Mouse (Mus musculus): ENCODE results near the gene Cmss1. TPM values are rescaled to one million over a fixed set of nuclear protein-coding genes. Genes with fewer than 3 reads are reported as not detected.

Cmss1 gene
- polyA plus RNA-seq, 1 experiment from 2014 or later: 43.7 TPM

- WGBS: 91% methylated on average over 1 of the region's 1 CpGs
- H3K4me3 ChIP-seq: no peak overlapping the region
- no peaks in the 10 kb centered on the region for H3K27me3 ChIP-seq (ENCODE audit: insufficient read depth, poor library complexity, severe bottlenecking)
- DNase-seq (ENCODE audit: low spot score): no peak
- H3K27ac ChIP-seq: no peak overlapping the region
- peaks cover 15% of the 10 kb centered on the region for H3K36me3 ChIP-seq
- H3K9me3 ChIP-seq: no peaks in the 10 kb centered on the region
- peaks cover 5% of the 10 kb centered on the region; the same call in 1 of the 2 replicates for H3K4me1 ChIP-seq
These were observed 30.8 kb downstream of the Cmss1 start for GRCm38 (mm10) chr16:57575764-57576388.

- H3K4me1 ChIP-seq: no peaks in the 10 kb centered on the region
- DNase-seq (ENCODE audit: low spot score): no peak
- H3K27me3 ChIP-seq (ENCODE audit: insufficient read depth, poor library complexity, severe bottlenecking): no peaks in the 10 kb centered on the region
- peaks cover 29% of the 10 kb centered on the region for H3K36me3 ChIP-seq
- H3K9me3 ChIP-seq: no peaks in the 10 kb centered on the region
- H3K4me3 ChIP-seq: no peak overlapping the region
- no peak overlapping the region for H3K27ac ChIP-seq
- WGBS: 74% methylated on average over 1 of the region's 1 CpGs
These were observed 32.8 kb downstream of the Cmss1 start for GRCm38 (mm10) chr16:57573831-57574230.

GRCm38 (mm10) chr16:57570789-57571311 is 35.8 kb downstream of the Cmss1 start:
- 88% methylated on average over 5 of the region's 5 CpGs for WGBS
- Histone ChIP-seq H3K9me3 (no peaks in the 10 kb centered on the region), H3K4me1 (0 out of 2 replicates have a peak, but pooled peaks cover 3% of the 10 kb centered on the region), H3K27me3 (ENCODE audit: insufficient read depth, poor library complexity, severe bottlenecking) (no peaks in the 10 kb centered on the region), H3K36me3 (peaks cover 29% of the 10 kb centered on the region), H3K27ac (no peak overlapping the region), H3K4me3 (no peak overlapping the region)
- no peak for DNase-seq (ENCODE audit: low spot score)

GRCm38 (mm10) chr16:57568648-57569404 is 37.8 kb downstream of the Cmss1 start:
- DNase-seq (ENCODE audit: low spot score): no peak
- H3K27me3 ChIP-seq (ENCODE audit: insufficient read depth, poor library complexity, severe bottlenecking): no peaks in the 10 kb centered on the region
- 83% methylated on average over 7 of the region's 7 CpGs for WGBS
- peaks cover 29% of the 10 kb centered on the region for H3K36me3 ChIP-seq
- no peak overlapping the region for H3K4me3 ChIP-seq
- H3K27ac ChIP-seq: no peak overlapping the region
- H3K9me3 ChIP-seq: no peaks in the 10 kb centered on the region
- H3K4me1 ChIP-seq: 0 out of 2 replicates have a peak, but pooled peaks cover 3% of the 10 kb centered on the region

- Histone ChIP-seq H3K4me1 (peaks cover 7% of the 10 kb centered on the region; the same call in 1 of the 2 replicates), H3K27ac (no peak overlapping the region)
- 45% methylated on average over 3 of the region's 3 CpGs for WGBS
These were observed 40.4 kb downstream of the Cmss1 start for GRCm38 (mm10) chr16:57566215-57566614.

GRCm38 (mm10) chr16:57564807-57565206 is 41.9 kb downstream of the Cmss1 start:
- Histone ChIP-seq H3K36me3 (peaks cover 4% of the 10 kb centered on the region; the same call in 1 of the 2 replicates), H3K27ac (no peak overlapping the region), H3K27me3 (ENCODE audit: insufficient read depth, poor library complexity, severe bottlenecking) (no peaks in the 10 kb centered on the region), H3K4me3 (no peak overlapping the region), H3K9me3 (no peaks in the 10 kb centered on the region), H3K4me1 (peaks cover 7% of the 10 kb centered on the region; the same call in 1 of the 2 replicates)
- WGBS: 61% methylated on average over 1 of the region's 1 CpGs
- no peak for DNase-seq (ENCODE audit: low spot score)

More at GRCm38 (mm10) chr16:57566215-57566614, 40.4 kb downstream of the Cmss1 start:
- Histone ChIP-seq H3K9me3 (no peaks in the 10 kb centered on the region), H3K36me3 (peaks cover 18% of the 10 kb centered on the region), H3K4me3 (no peak overlapping the region), H3K27me3 (ENCODE audit: insufficient read depth, poor library complexity, severe bottlenecking) (no peaks in the 10 kb centered on the region)
- DNase-seq (ENCODE audit: low spot score): no peak

- peaks cover 7% of the 10 kb centered on the region; the same call in 1 of the 2 replicates for H3K4me1 ChIP-seq
- no peaks in the 10 kb centered on the region for H3K9me3 ChIP-seq
- no peak overlapping the region for H3K27ac ChIP-seq
- no peaks in the 10 kb centered on the region for H3K36me3 ChIP-seq
- DNase-seq (ENCODE audit: low spot score): no peak
- no peak overlapping the region for H3K4me3 ChIP-seq
- H3K27me3 ChIP-seq (ENCODE audit: insufficient read depth, poor library complexity, severe bottlenecking): no peaks in the 10 kb centered on the region
- WGBS: 63% methylated on average over 3 of the region's 3 CpGs
These were observed 43.2 kb downstream of the Cmss1 start for GRCm38 (mm10) chr16:57563453-57563852.

GRCm38 (mm10) chr16:57560185-57560584 is 46.5 kb downstream of the Cmss1 start:
- Histone ChIP-seq H3K9me3 (no peaks in the 10 kb centered on the region), H3K27me3 (ENCODE audit: insufficient read depth, poor library complexity, severe bottlenecking) (no peaks in the 10 kb centered on the region), H3K36me3 (no peaks in the 10 kb centered on the region), H3K27ac (no peak overlapping the region), H3K4me3 (no peak overlapping the region), H3K4me1 (peaks cover 3% of the 10 kb centered on the region; the same call in 1 of the 2 replicates)
- 90% methylated on average over 1 of the region's 1 CpGs for WGBS
- DNase-seq (ENCODE audit: low spot score): no peak

- Histone ChIP-seq H3K27ac (no peak overlapping the region), H3K36me3 (peaks cover under 1% of the 10 kb centered on the region; the same call in 1 of the 2 replicates), H3K27me3 (ENCODE audit: insufficient read depth, poor library complexity, severe bottlenecking) (no peaks in the 10 kb centered on the region), H3K9me3 (no peaks in the 10 kb centered on the region), H3K4me1 (no peaks in the 10 kb centered on the region), H3K4me3 (no peak overlapping the region)
- 95% methylated on average over 3 of the region's 3 CpGs for WGBS
- DNase-seq (ENCODE audit: low spot score): no peak
These were observed 48.4 kb downstream of the Cmss1 start for GRCm38 (mm10) chr16:57558258-57558657.

- Histone ChIP-seq H3K4me3 (no peak overlapping the region), H3K27ac (no peak overlapping the region), H3K9me3 (no peaks in the 10 kb centered on the region), H3K27me3 (ENCODE audit: insufficient read depth, poor library complexity, severe bottlenecking) (no peaks in the 10 kb centered on the region), H3K36me3 (peaks cover 8% of the 10 kb centered on the region), H3K4me1 (peaks cover 7% of the 10 kb centered on the region; the same call in 1 of the 2 replicates)
- 75% methylated on average over 2 of the region's 2 CpGs for WGBS
- no peak for DNase-seq (ENCODE audit: low spot score)
These were observed 50.4 kb downstream of the Cmss1 start for GRCm38 (mm10) chr16:57556244-57556643.

GRCm38 (mm10) chr16:57555667-57556066 is 51.0 kb downstream of the Cmss1 start:
- Histone ChIP-seq H3K27me3 (ENCODE audit: insufficient read depth, poor library complexity, severe bottlenecking) (no peaks in the 10 kb centered on the region), H3K4me1 (peaks cover 7% of the 10 kb centered on the region; the same call in 1 of the 2 replicates), H3K36me3 (peaks cover 8% of the 10 kb centered on the region), H3K4me3 (no peak overlapping the region), H3K9me3 (no peaks in the 10 kb centered on the region), H3K27ac (no peak overlapping the region)
- no peak for DNase-seq (ENCODE audit: low spot score)
- WGBS: 86% methylated on average over 4 of the region's 4 CpGs

- no peak overlapping the region for H3K4me3 ChIP-seq
- H3K27ac ChIP-seq: no peak overlapping the region
- H3K36me3 ChIP-seq: peaks cover 8% of the 10 kb centered on the region
- no peaks in the 10 kb centered on the region for H3K27me3 ChIP-seq (ENCODE audit: insufficient read depth, poor library complexity, severe bottlenecking)
- H3K9me3 ChIP-seq: no peaks in the 10 kb centered on the region
- peaks cover 7% of the 10 kb centered on the region; the same call in 1 of the 2 replicates for H3K4me1 ChIP-seq
- 86% methylated on average over 6 of the region's 6 CpGs for WGBS
- DNase-seq (ENCODE audit: low spot score): no peak
These were observed 51.7 kb downstream of the Cmss1 start for GRCm38 (mm10) chr16:57554886-57555400.

GRCm38 (mm10) chr16:57553235-57553634 is 53.4 kb downstream of the Cmss1 start:
- no peak overlapping the region for H3K27ac ChIP-seq
- H3K36me3 ChIP-seq: peaks cover 8% of the 10 kb centered on the region
- H3K9me3 ChIP-seq: no peaks in the 10 kb centered on the region
- no peak overlapping the region for H3K4me3 ChIP-seq
- DNase-seq (ENCODE audit: low spot score): no peak
- H3K27me3 ChIP-seq (ENCODE audit: insufficient read depth, poor library complexity, severe bottlenecking): no peaks in the 10 kb centered on the region
- peaks cover 14% of the 10 kb centered on the region for H3K4me1 ChIP-seq

Data from heart, embryonic 10.5 days (tissue).